Mouse (Mus musculus) C2C12 (cell line): Measurements from ENCODE around the gene Tspan5.

Experiments
- CTCF ChIP-seq: IDR thresholded peaks from one replicate; pipeline ENCODE4 v1.5.1; 2011; ENCODE audit not compliant: control insufficient read depth, insufficient read depth, insufficient read length
- MAX ChIP-seq: IDR thresholded peaks from one replicate; pipeline ENCODE4 v1.6.1; 2011; ENCODE audit warnings: mild to moderate bottlenecking, control low read depth
- MYOG ChIP-seq: IDR thresholded peaks from one replicate; pipeline ENCODE4 v1.6.1; 2011; ENCODE audit not compliant: control insufficient read depth, insufficient read length; ENCODE audit errors: extremely low read depth
- USF1 ChIP-seq: IDR thresholded peaks from one replicate; pipeline ENCODE4 v1.6.1; 2011; ENCODE audit warnings: low read depth, mild to moderate bottlenecking, control low read depth, moderate library complexity

- no peak for TF ChIP-seq MAX
- TF ChIP-seq CTCF = no peak
- TF ChIP-seq USF1 = no peak
- TF ChIP-seq MYOG = no peak
These were observed 19.8 kb upstream of the Tspan5 start for GRCm38 (mm10) chr3:138722152-138722551.
